Mouse (Mus musculus): Measurements from ENCODE around the gene Trim65. TPM values are rescaled to one million over a fixed set of nuclear protein-coding genes. Genes with fewer than 3 reads are reported as not detected.

The Trim65 gene
- 5.7 and 7.6 TPM in 2 replicates for total RNA-seq (2014; rRNA removed)
- polyA plus RNA-seq (2015; fragmentation: Nextera tagmentation; extraction: Ambion mirVana) = 2.3 TPM in 2 replicates

DNA sequence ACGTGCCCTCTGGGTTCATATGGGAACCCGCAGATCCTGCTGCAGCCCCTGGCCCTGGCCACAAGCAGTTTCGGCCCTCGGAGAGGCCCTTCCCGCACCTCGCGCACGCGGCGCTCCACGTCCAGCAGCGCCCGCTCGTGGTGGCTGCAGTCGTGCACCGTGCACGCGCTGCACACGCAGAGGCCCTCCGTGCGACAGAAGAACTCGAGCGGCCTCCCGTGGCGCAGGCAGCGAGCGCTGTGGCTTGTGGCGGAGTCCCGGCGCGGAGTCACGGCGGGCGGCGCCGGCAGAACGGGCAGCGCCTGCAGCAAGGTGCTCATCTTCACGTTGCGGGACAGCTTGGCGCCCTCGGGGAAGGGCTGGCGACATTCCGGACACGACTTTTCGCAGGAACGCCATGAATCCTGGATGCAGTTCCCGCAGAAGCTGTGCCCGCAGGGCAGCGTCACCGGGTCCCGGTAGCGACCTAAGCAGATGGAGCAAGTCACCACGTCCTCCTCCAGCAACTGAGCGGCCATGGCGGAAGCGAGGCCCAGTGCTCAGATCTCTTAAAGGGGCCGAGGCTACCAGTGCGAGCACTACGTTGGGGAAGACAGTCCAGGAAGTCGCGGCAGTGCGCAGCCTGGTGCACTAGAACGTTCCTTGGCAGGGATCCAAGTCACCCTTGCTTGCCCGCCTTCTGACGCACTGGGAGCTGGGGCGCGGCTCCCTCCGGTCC is at the start of gene Trim65:
TSS of gene Trim65 (minus strand) at position 641 of the 718 bp plus-strand sequence.
- Histone ChIP-seq H3K36me3 (ENCODE audit: insufficient read depth, low read length) (peaks cover 35% of the 10 kb centered on the region), H3K4me2 (ENCODE audit: low read depth, low read length, poor library complexity, severe bottlenecking) (peak within 1 kb of the TSS; percentile 73), H3K27me3 (ENCODE audit: insufficient read depth, low read length) (no peaks in the 10 kb centered on the region), H3K4me3 (ENCODE audit: low read depth, low read length) (peak within 1 kb of the TSS; percentile 57), H3K4me1 (ENCODE audit: insufficient read depth, low read length) (peaks cover 6% of the 10 kb centered on the region; the same call in 1 of the 2 replicates), H3K9ac (replicated peaks; ENCODE audit: low read length, poor library complexity, severe bottlenecking) (peak within 1 kb of the TSS; percentile 79), H3K9me3 (ENCODE audit: low read length) (no peaks in the 10 kb centered on the region), H3K27ac (ENCODE audit: low read depth, low read length) (peak within 1 kb of the TSS; percentile 89)
- DNase-seq (ENCODE audit: low spot score) (peak; percentile 93), ATAC-seq (ENCODE audit: low FRiP score) (peak; percentile 89)
- TF ChIP-seq CTCF (IDR thresholded peaks at IDR 0.05) = peak; percentile 95
- WGBS = 1% methylated on average over 67 of the region's 69 CpGs

DNA sequence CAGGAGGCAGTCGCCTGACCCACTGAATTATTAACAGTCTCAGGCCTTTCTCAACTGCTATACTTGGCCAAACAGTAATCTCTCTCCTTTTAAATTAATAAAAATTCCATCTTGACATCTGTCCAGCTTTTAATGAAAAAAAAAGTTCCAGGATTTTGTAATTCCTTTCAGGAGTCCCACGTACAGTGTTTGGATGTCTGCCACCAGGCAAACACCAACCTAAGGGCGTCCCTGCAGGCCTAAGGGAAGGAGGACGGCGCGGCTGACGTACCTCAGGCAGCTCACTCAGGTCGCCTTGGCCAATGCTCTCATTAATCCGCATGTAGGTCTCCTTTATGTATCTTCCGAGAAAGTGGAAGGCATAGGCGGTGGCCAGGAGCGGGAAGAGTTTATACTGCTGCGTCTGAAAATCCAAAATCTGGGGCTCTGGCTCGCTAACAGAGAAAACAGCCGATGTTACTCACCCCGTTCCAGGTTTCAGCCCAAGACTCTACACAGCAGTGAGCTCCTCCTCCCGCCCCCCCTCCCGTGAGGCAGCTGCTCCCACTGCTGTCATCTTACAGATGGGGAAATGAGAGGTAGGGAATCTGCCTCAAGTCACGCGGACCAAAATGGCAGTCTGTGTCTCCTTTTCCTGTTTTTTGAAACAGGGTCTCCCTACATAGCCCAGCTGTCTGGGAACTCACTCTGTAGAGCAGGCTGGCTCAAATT is 47.6 kb upstream of the Trim65 start:
- H3K9me3 ChIP-seq (ENCODE audit: low read length) = no peaks in the 10 kb centered on the region
- no peak for TF ChIP-seq CTCF (IDR thresholded peaks at IDR 0.05)
- 90% methylated on average over 20 of the region's 20 CpGs for WGBS
- H3K9ac ChIP-seq (replicated peaks; ENCODE audit: low read length, poor library complexity, severe bottlenecking) = no peak overlapping the region
- H3K4me2 ChIP-seq (ENCODE audit: low read depth, low read length, poor library complexity, severe bottlenecking) = no peak overlapping the region
- no peaks in the 10 kb centered on the region for H3K27me3 ChIP-seq (ENCODE audit: insufficient read depth, low read length)
- no peak for DNase-seq (ENCODE audit: low spot score)
- no peaks in the 10 kb centered on the region for H3K4me1 ChIP-seq (ENCODE audit: insufficient read depth, low read length)
- H3K27ac ChIP-seq (ENCODE audit: low read depth, low read length) = no peak overlapping the region
- H3K4me3 ChIP-seq (ENCODE audit: low read depth, low read length) = no peak overlapping the region
- ATAC-seq (ENCODE audit: low FRiP score) = no peak
- peaks cover 73% of the 10 kb centered on the region for H3K36me3 ChIP-seq (ENCODE audit: insufficient read depth, low read length)

DNA sequence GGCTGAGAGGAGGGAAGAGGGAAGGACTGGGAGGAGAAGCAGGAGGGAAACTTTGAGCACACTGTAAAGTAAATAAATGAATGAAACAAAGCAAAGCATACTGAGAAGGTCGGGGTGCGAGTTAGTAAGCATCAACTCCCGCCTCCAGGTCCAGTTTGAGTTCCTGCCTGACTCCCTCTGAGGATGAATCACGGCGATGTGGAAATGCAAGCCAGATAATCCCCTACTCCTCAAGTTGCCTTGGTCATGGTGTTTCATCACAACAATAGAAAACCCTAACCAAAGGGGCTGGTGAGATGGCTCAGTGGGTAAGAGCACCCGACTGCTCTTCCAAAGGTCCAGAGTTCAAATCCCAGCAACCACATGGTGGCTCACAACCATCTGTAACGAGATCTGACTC is 45.1 kb upstream of the Trim65 start:
- DNase-seq (ENCODE audit: low spot score) = no peak
- H3K4me3 ChIP-seq (ENCODE audit: low read depth, low read length) = no peak overlapping the region
- H3K36me3 ChIP-seq (ENCODE audit: insufficient read depth, low read length) = peaks cover 72% of the 10 kb centered on the region
- H3K27me3 ChIP-seq (ENCODE audit: insufficient read depth, low read length) = no peaks in the 10 kb centered on the region
- no peak overlapping the region for H3K4me2 ChIP-seq (ENCODE audit: low read depth, low read length, poor library complexity, severe bottlenecking)
- ATAC-seq (ENCODE audit: low FRiP score) = no peak
- H3K27ac ChIP-seq (ENCODE audit: low read depth, low read length) = no peak overlapping the region
- no peak overlapping the region for H3K9ac ChIP-seq (replicated peaks; ENCODE audit: low read length, poor library complexity, severe bottlenecking)
- TF ChIP-seq CTCF (IDR thresholded peaks at IDR 0.05) = no peak
- WGBS = 74% methylated on average over 7 of the region's 7 CpGs
- H3K4me1 ChIP-seq (ENCODE audit: insufficient read depth, low read length) = no peaks in the 10 kb centered on the region
- H3K9me3 ChIP-seq (ENCODE audit: low read length) = no peaks in the 10 kb centered on the region

DNA sequence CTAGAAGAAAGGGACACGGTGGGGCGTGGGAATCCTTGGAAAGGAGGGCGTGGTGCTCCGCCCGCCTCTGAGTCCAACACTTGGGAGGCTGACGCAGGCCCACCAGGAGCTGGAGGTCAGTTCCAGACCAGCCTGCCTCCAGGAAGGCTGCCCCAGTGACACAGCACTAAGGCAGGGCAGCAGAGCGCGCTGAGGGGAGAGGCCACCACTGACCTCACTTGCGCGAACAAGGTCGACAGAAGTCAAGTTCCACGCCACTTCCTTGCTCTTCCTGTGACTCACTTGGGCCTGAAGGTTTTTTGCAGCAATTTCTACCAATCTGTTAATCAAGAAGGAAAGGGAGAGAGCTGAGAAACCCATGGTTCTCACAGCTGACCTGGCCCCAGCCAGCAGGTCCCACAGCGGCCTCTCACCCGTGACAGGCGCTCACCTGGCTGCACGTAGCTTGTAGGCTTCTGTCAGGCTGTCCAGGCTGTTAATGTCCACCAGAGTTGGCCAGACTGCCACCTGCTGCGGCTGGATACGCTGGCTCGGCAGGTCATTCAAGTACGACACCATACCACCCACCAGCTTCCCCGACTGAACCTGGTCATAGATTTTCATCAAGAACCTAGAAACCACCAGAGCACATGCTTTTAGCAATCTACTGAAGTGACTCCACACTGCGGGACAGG is 44.0 kb upstream of the Trim65 start:
- peaks cover 64% of the 10 kb centered on the region for H3K36me3 ChIP-seq (ENCODE audit: insufficient read depth, low read length)
- 93% methylated on average over 22 of the region's 22 CpGs for WGBS

DNA sequence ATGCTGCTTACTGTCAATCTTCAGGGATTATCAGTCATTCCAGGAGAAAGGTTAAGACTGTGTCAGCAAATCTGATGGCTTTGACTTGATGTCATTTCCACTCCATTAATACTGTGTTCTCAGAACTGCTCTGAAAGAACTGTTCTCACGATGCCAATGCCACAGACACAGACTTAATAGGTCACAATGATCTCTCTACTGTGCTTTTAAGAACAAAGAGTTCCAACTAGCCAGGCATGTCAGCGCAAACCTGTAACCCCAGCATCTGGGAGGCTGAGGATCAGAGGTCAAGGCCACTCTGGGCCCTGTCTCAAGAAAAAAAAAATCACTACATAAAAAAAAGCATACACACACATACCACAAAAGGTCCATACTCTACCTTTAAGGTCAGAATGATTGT is 41.0 kb upstream of the Trim65 start:
- no peak for DNase-seq (ENCODE audit: low spot score)
- WGBS = 81% methylated on average over 2 of the region's 2 CpGs
- Histone ChIP-seq H3K4me1 (ENCODE audit: insufficient read depth, low read length) (0 out of 2 replicates have a peak, but pooled peaks cover under 1% of the 10 kb centered on the region), H3K27ac (ENCODE audit: low read depth, low read length) (no peak overlapping the region), H3K27me3 (ENCODE audit: insufficient read depth, low read length) (no peaks in the 10 kb centered on the region), H3K4me2 (ENCODE audit: low read depth, low read length, poor library complexity, severe bottlenecking) (no peak overlapping the region), H3K36me3 (ENCODE audit: insufficient read depth, low read length) (peaks cover 40% of the 10 kb centered on the region), H3K9me3 (ENCODE audit: low read length) (no peaks in the 10 kb centered on the region), H3K9ac (replicated peaks; ENCODE audit: low read length, poor library complexity, severe bottlenecking) (no peak overlapping the region), H3K4me3 (ENCODE audit: low read depth, low read length) (no peak overlapping the region)
- no peak for ATAC-seq (ENCODE audit: low FRiP score)
- no peak for TF ChIP-seq CTCF (IDR thresholded peaks at IDR 0.05)

More for the DNA sequence above, 44.0 kb upstream of the Trim65 start:
- H3K9ac ChIP-seq (replicated peaks; ENCODE audit: low read length, poor library complexity, severe bottlenecking) = no peak overlapping the region
- ATAC-seq (ENCODE audit: low FRiP score) (no peak), DNase-seq (ENCODE audit: low spot score) (no peak)
- no peak overlapping the region for H3K4me3 ChIP-seq (ENCODE audit: low read depth, low read length)
- no peak overlapping the region for H3K4me2 ChIP-seq (ENCODE audit: low read depth, low read length, poor library complexity, severe bottlenecking)
- H3K4me1 ChIP-seq (ENCODE audit: insufficient read depth, low read length) = no peaks in the 10 kb centered on the region
- no peaks in the 10 kb centered on the region for H3K9me3 ChIP-seq (ENCODE audit: low read length)
- no peak for TF ChIP-seq CTCF (IDR thresholded peaks at IDR 0.05)
- H3K27me3 ChIP-seq (ENCODE audit: insufficient read depth, low read length) = no peaks in the 10 kb centered on the region
- no peak overlapping the region for H3K27ac ChIP-seq (ENCODE audit: low read depth, low read length)

Measured in midbrain, postnatal 0 days (tissue).